Mouse (Mus musculus) cerebellum, adult 8-10 months (tissue): ENCODE data around the gene Gba.

Experiments
- DNase-seq: peaks from one replicate; pipeline ENCODE4 v3.0.0; 2022

The Gba gene

GRCm38 (mm10) chr3:89244158-89244981 is 41.6 kb downstream of the Gba start:
- DNase-seq = peak; percentile 59

- peak; percentile 79 for DNase-seq
These were observed 42.4 kb downstream of the Gba start for GRCm38 (mm10) chr3:89244982-89245687.

- peak; percentile 77 for DNase-seq
These were observed 43.0 kb downstream of the Gba start, which contains the start of gene Krtcap2 for GRCm38 (mm10) chr3:89245688-89246171. Gene Krtcap2 (plus strand): TSS chr3:89245966.

GRCm38 (mm10) chr3:89246261-89247100 is 43.8 kb downstream of the Gba start, which contains the start of gene Trim46:
Gene Trim46 (minus strand): TSS chr3:89246309.
- peak; percentile 91 for DNase-seq

GRCm38 (mm10) chr3:89247466-89247865 is 44.7 kb downstream of the Gba start:
- DNase-seq = no peak

GRCm38 (mm10) chr3:89250435-89251040 is 47.8 kb downstream of the Gba start:
- DNase-seq = peak; percentile 68

GRCm38 (mm10) chr3:89251365-89251895 is 48.7 kb downstream of the Gba start:
- DNase-seq = peak; percentile 9

- no peak for DNase-seq
These were observed 52.3 kb downstream of the Gba start for GRCm38 (mm10) chr3:89254994-89255393.

- DNase-seq = no peak
These were observed 53.4 kb downstream of the Gba start for GRCm38 (mm10) chr3:89256177-89256576.
